Mouse (Mus musculus) embryonic fibroblast, embryonic 13.5 days (primary cell): Measurements from ENCODE around the gene Pex5.

Source experiments
- CTCF ChIP-seq: IDR thresholded peaks from 2 replicates; pipeline ENCODE4 v1.5.1; 2011; ENCODE audit warnings: mild to moderate bottlenecking, control low read depth, low read length, moderate library complexity, borderline replicate concordance; ENCODE audit not compliant: insufficient read depth
- POLR2A ChIP-seq: IDR thresholded peaks from 2 replicates; pipeline ENCODE4 v1.6.1; 2011; ENCODE audit warnings: low read depth, mild to moderate bottlenecking, control low read depth, low read length, moderate library complexity

- TF ChIP-seq CTCF, result no peak
- TF ChIP-seq POLR2A, result no peak
These were observed 40.2 kb downstream of the Pex5 start for GRCm38 (mm10) chr6:124374683-124375082.
